9 mouse cellular contexts compared by ENCODE assay signal in genomic region chr7:144935563-144935962, GRCm38 (mm10). TPM values are rescaled to one million over a fixed set of nuclear protein-coding genes. Genes with fewer than 3 reads are reported as not detected.
DNase-seq lines count a peak whose midpoint lies in the region; ATAC-seq and TF ChIP-seq lines count a peak whose summit lies in the region.
"Had no signal": no experiment of that assay in that cellular context is flagged by ENCODE, and none has a peak within 500 bp of the region (broad histone marks: within the 10 kb centered on the region; RNA-seq: fewer than 3 reads in every experiment).

No protein-coding gene starts in this region.

- no peak overlapping the region for H3K4me2 ChIP-seq in lung, postnatal 0 days (replicated peaks; ENCODE audit: low read depth, low read length)

- peak; percentile 63 to 76 for DNase-seq in heart, postnatal 10 days
- no peak for DNase-seq in heart, adult 9 months (ENCODE audit: low spot score in 2 of 2)
- DNase-seq in thymus, postnatal 4 days: peak; percentile 43
- no peak for DNase-seq in thymus, postnatal 36 days
- DNase-seq in embryonic facial prominence, embryonic 10.5 days (ENCODE audit: low spot score): peak; percentile 51
- peak; percentile 75 for DNase-seq in lung, postnatal 0 days (ENCODE audit: low spot score)

- H3K9ac ChIP-seq in lung, postnatal 0 days (replicated peaks; ENCODE audit: low read depth): no peak overlapping the region

- intact Hi-C loops in heart, postnatal 10 days (cut with DNase I): no loop called here

- peak overlapping the region; percentile 40; the same call in 1 of the 2 replicates for H3K27ac ChIP-seq in embryonic facial prominence, embryonic 10.5 days (replicated peaks)
- no peak overlapping the region for H3K27ac ChIP-seq in lung, postnatal 0 days (ENCODE audit: low read length)

- no peak for TF ChIP-seq EP300 in lung, postnatal 0 days (IDR thresholded peaks at IDR 0.05)

- TF ChIP-seq CTCF in lung, postnatal 0 days (IDR thresholded peaks at IDR 0.05): peak; percentile 72

- no peaks in the 10 kb centered on the region for H3K27me3 ChIP-seq in embryonic facial prominence, embryonic 10.5 days (replicated peaks; ENCODE audit: low read depth, poor library complexity, severe bottlenecking)
- no peaks in the 10 kb centered on the region for H3K27me3 ChIP-seq in lung, postnatal 0 days (replicated peaks; ENCODE audit: insufficient read depth, low read length)

- 66% methylated on average over 5 of the region's 5 CpGs for WGBS in embryonic facial prominence, embryonic 10.5 days
- WGBS in lung, postnatal 0 days: 53% methylated on average over 5 of the region's 5 CpGs

- H3K4me1 ChIP-seq in embryonic facial prominence, embryonic 10.5 days: peaks cover 56% of the 10 kb centered on the region
- peaks cover 4% of the 10 kb centered on the region; the same call in 1 of the 2 replicates for H3K4me1 ChIP-seq in lung, postnatal 0 days (ENCODE audit: insufficient read depth, low read depth, low read length)

- no peak for ATAC-seq in lung, postnatal 0 days
- no peak for ATAC-seq in megakaryocyte, adult 5-6 weeks (ENCODE audit: poor library complexity, severe bottlenecking)
- no peak for ATAC-seq in monocyte, adult 5-6 weeks (replicated peaks; ENCODE audit: insufficient number of reproducible peaks, low FRiP score, low TSS enrichment, poor library complexity, severe bottlenecking)

- H3K9me3 ChIP-seq in embryonic facial prominence, embryonic 10.5 days: no peaks in the 10 kb centered on the region
- H3K9me3 ChIP-seq in lung, postnatal 0 days (ENCODE audit: low read length): no peaks in the 10 kb centered on the region

- H3K4me3 ChIP-seq in embryonic facial prominence, embryonic 10.5 days: no peak overlapping the region
- no peak overlapping the region for H3K4me3 ChIP-seq in lung, postnatal 0 days (ENCODE audit: low read depth, low read length)

- peaks cover 73% of the 10 kb centered on the region for H3K36me3 ChIP-seq in embryonic facial prominence, embryonic 10.5 days (replicated peaks)
- H3K36me3 ChIP-seq in lung, postnatal 0 days (ENCODE audit: insufficient read depth, low read length): no peaks in the 10 kb centered on the region; the same call in 1 of the 2 replicates

RNA-seq across cellular contexts. Expression of gene Ccnd1, which starts 4.2 kb away (rescaled TPM):
- 100 to 1,000 TPM in 1 of 2 experiments, 10 to 100 TPM in 1; 89.8 to 102 TPM for total RNA-seq in heart, postnatal 10 days (2021)
- 191 and 194 TPM in 2 replicates for polyA plus RNA-seq in embryonic facial prominence, embryonic 10.5 days (2016; fragmentation: Nextera tagmentation; extraction: Ambion mirVana)
- polyA plus RNA-seq in lung, postnatal 0 days (2015; fragmentation: Nextera tagmentation; extraction: Ambion mirVana): 68.4 and 75.5 TPM in 2 replicates
- total RNA-seq in megakaryocyte, adult 5-6 weeks (2015): 8.1 and 11.1 TPM in 2 replicates
- total RNA-seq in megakaryocyte, adult 5-6 weeks (2017): 5.2 and 5.5 TPM in 2 replicates
- total RNA-seq in monocyte, adult 5-6 weeks (2017): 1.1 to 5.5 TPM (median 1.7 TPM) in 3 replicates

RNA-seq across cellular contexts. Expression of gene LTO1, which starts 20.7 kb away (rescaled TPM):
- 10 to 100 TPM; 13.6 to 16.2 TPM for total RNA-seq in heart, postnatal 10 days (2021)
- polyA plus RNA-seq in embryonic facial prominence, embryonic 10.5 days (2016; fragmentation: Nextera tagmentation; extraction: Ambion mirVana): 25.4 and 26.0 TPM in 2 replicates
- polyA plus RNA-seq in lung, postnatal 0 days (2015; fragmentation: Nextera tagmentation; extraction: Ambion mirVana): 20.3 and 23.3 TPM in 2 replicates
- 13.8 and 14.5 TPM in 2 replicates for total RNA-seq in megakaryocyte, adult 5-6 weeks (2015)
- 49.5 and 53.8 TPM in 2 replicates for total RNA-seq in megakaryocyte, adult 5-6 weeks (2017)
- 31.6 to 57.8 TPM (median 50.1 TPM) in 3 replicates for total RNA-seq in monocyte, adult 5-6 weeks (2017)

RNA-seq across cellular contexts. Expression of gene Fgf15, which starts 39.2 kb away (rescaled TPM):
- not detected for total RNA-seq in heart, postnatal 10 days (2021)
- 17.5 and 19.7 TPM in 2 replicates for polyA plus RNA-seq in embryonic facial prominence, embryonic 10.5 days (2016; fragmentation: Nextera tagmentation; extraction: Ambion mirVana)
- not detected in 2 replicates for polyA plus RNA-seq in lung, postnatal 0 days (2015; fragmentation: Nextera tagmentation; extraction: Ambion mirVana)
- not detected in 2 replicates for total RNA-seq in megakaryocyte, adult 5-6 weeks (2015)
- total RNA-seq in megakaryocyte, adult 5-6 weeks (2017): not detected in 2 replicates
- total RNA-seq in monocyte, adult 5-6 weeks (2017): not detected in 3 replicates
- total RNA-seq: heart, postnatal 36 days had no signal

Comparison
In these comparisons a context has a peak if more than half of its experiments do, and no peak if none do; other contexts are left out.
1. DNase-seq: peak in heart, postnatal 10 days (2 of 2), thymus, postnatal 4 days (single experiment), embryonic facial prominence, embryonic 10.5 days (single experiment) and lung, postnatal 0 days (single experiment); none in heart, adult 9 months (0 of 2) and thymus, postnatal 36 days (0 of 2).
2. RNA of gene Ccnd1, which starts 4.2 kb away (total RNA-seq): 89.8 to 102 TPM in heart, postnatal 10 days; 5.2 to 11.1 TPM in megakaryocyte, adult 5-6 weeks and 1.1 to 5.5 TPM in monocyte, adult 5-6 weeks; every median in the first group is over 4 times any median in the second.